Mouse (Mus musculus) kidney, postnatal 0 days (tissue): ENCODE results near the gene B3gnt8. TPM values are rescaled to one million over a fixed set of nuclear protein-coding genes. Genes with fewer than 3 reads are reported as not detected.

Experiments
- ATAC-seq: fragments of 200-750 bp; cut with Nextera tagmentation; replicated peaks from 2 replicates; pipeline ENCODE4 v1.8.0; 2017; ENCODE audit warnings: low read depth, moderate number of reproducible peaks, moderate TSS enrichment, moderate library complexity; ENCODE audit not compliant: low FRiP score
- DNase-seq: peaks from one replicate; pipeline ENCODE4 v3.0.0-alpha.2; 2016; ENCODE audit warnings: low spot score
- H3K27ac ChIP-seq: fragments of 300-500 bp; sonication (generic); 2 replicates; pipeline ENCODE4 v1.5.1; 2014; ENCODE audit warnings: mild to moderate bottlenecking
- H3K27me3 ChIP-seq: fragments of 300-500 bp; sonication (generic); 2 replicates; pipeline ENCODE4 v1.6.1; 2014; ENCODE audit warnings: low read length, mixed read lengths; ENCODE audit not compliant: insufficient read depth
- H3K36me3 ChIP-seq: fragments of 300-500 bp; sonication (generic); 2 replicates; pipeline ENCODE4 v1.6.1; 2014; ENCODE audit warnings: low read length, mixed read lengths; ENCODE audit not compliant: insufficient read depth
- H3K4me1 ChIP-seq: fragments of 300-500 bp; sonication (generic); replicated peaks from 2 replicates; pipeline ENCODE4 v1.6.1; 2014; ENCODE audit warnings: antibody characterized with exemption, low read length, mixed read lengths; ENCODE audit not compliant: insufficient read depth
- H3K4me2 ChIP-seq: fragments of 300-500 bp; sonication (generic); 2 replicates; pipeline ENCODE4 v1.6.1; 2014; ENCODE audit warnings: mild to moderate bottlenecking, low read length, moderate library complexity, mixed read lengths
- H3K4me3 ChIP-seq: fragments of 300-500 bp; sonication (generic); replicated peaks from 2 replicates; pipeline ENCODE4 v1.5.1; 2014; ENCODE audit warnings: low read depth, low read length
- H3K9ac ChIP-seq: fragments of 300-500 bp; sonication (generic); 2 replicates; pipeline ENCODE4 v1.6.1; 2014; ENCODE audit warnings: low read depth, low read length
- H3K9me3 ChIP-seq: fragments of 300-500 bp; sonication (generic); replicated peaks from 2 replicates; pipeline ENCODE4 v1.6.1; 2016; ENCODE audit warnings: low read length, inconsistent platforms, mixed read lengths
- CTCF ChIP-seq: IDR thresholded peaks from 2 replicates; pipeline ENCODE4 v1.5.1; 2016; ENCODE audit warnings: antibody characterized with exemption, low read depth, mild to moderate bottlenecking, moderate library complexity
- WGBS: fragments of 180-500 bp; shearing (Covaris S2); extraction: QIAGEN DNeasy Blood & Tissue Kit; methylation state at CpG from one replicate; pipeline ENCODE4 v1.1.7; 2014; 5-methylcytosine and 5-hydroxymethylcytosine counted together
- polyA plus RNA-seq: library from polyadenylated mRNA; unstranded; fragments of >200 nt; fragmentation: Nextera tagmentation; extraction: Ambion mirVana; gene quantifications from 2 replicates; pipeline ENCODE4 v1.2.1, GENCODE M21; 2015

Gene B3gnt8
- polyA plus RNA-seq, 1 experiment from 2014 or later: 9.3 TPM

DNA sequence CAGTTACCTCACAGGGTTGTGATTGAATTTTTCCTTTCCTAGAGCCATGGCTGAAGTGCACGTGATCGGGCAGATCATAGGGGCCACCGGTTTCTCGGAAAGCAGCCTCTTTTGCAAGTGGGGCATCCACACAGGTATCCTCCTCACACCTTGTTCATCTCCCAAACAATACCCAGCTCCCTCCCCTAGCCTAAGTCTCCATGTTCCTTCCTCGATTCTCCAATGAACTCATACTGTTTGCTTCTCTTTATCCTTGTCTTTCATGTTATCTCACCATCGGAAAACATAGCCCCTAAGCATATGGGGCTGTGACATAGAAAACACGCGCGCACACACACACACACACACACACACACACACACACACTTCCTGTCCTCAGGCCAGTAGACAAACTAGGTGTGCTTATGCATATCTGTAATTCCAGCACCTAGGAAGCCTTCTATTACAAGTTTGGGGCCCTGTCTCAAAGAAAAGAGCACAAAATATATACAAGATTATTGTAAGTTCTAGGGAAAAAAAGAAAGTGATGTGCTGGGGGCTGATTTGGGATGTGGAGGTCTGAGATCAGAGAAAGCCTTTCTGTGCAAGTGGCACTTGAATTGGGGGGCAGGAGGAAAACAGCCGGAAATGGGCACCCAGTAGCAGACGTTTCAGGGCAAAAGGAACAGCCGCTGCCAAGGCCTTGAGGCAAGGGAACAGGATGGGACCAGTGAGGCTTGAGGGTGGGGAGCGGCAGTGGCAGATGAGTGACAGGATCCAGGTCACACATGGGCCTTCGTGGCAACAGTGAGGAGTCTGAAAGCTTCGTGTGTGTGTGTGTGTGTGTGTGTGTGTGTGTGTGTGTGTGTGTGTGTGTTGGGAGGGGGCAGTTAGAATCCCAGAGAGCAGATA lies 55.1 kb downstream of the B3gnt8 start:
- WGBS: 58% methylated on average over 15 of the region's 15 CpGs
- Histone ChIP-seq H3K27me3 (no peaks in the 10 kb centered on the region), H3K9ac (no peak overlapping the region), H3K4me1 (0 out of 2 replicates have a peak, but pooled peaks cover 10% of the 10 kb centered on the region), H3K9me3 (no peaks in the 10 kb centered on the region), H3K4me2 (peak overlapping the region; percentile 50), H3K27ac (no peak overlapping the region), H3K4me3 (peak overlapping the region; percentile 61; the same call in 1 of the 2 replicates), H3K36me3 (no peaks in the 10 kb centered on the region)
- TF ChIP-seq CTCF: no peak
- DNase-seq: no peak
- ATAC-seq: no peak

DNA sequence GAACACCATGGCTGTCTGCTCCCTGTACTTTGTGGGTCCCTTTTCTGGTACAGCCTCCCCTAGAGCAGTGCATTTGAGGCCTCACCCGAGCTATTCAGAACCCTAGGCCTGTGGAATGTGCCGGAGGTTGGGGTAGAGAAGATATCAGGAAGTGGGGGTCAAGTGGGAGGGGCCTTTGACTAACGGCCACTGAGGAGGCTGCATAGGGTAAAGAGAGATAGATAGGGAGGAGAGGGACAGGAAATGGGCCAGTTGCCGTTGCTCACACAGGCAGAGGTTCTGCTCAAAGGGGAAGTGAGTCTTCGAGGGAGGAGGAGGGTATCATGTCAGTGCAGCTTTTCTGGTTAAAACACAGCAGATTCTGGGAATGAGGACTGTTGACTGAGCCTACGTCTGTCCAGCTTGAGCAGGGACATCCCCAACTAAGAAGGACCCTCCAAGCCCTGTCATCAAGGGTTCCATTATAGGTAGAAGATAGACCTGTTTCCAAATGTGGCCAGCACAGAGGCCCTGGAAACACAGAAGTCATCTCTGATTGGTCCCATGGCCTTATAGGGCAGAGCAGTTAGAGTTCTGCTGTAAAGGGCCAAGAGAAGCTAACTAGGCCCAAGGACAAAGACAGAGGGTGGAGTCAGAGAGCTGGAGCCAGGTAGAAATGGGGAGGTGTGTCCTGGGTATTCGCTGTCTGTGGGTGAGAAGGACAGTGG lies 57.2 kb downstream of the B3gnt8 start:
- DNase-seq (peak; percentile 52), ATAC-seq (no peak)
- Histone ChIP-seq H3K9me3 (no peaks in the 10 kb centered on the region), H3K4me2 (no peak overlapping the region), H3K27me3 (no peaks in the 10 kb centered on the region), H3K9ac (no peak overlapping the region), H3K36me3 (no peaks in the 10 kb centered on the region), H3K4me1 (peaks cover 22% of the 10 kb centered on the region; the same call in 1 of the 2 replicates), H3K4me3 (no peak overlapping the region), H3K27ac (peak overlapping the region; percentile 28; the same call in 1 of the 2 replicates)
- WGBS: 54% methylated on average over 7 of the region's 7 CpGs
- TF ChIP-seq CTCF: no peak

DNA sequence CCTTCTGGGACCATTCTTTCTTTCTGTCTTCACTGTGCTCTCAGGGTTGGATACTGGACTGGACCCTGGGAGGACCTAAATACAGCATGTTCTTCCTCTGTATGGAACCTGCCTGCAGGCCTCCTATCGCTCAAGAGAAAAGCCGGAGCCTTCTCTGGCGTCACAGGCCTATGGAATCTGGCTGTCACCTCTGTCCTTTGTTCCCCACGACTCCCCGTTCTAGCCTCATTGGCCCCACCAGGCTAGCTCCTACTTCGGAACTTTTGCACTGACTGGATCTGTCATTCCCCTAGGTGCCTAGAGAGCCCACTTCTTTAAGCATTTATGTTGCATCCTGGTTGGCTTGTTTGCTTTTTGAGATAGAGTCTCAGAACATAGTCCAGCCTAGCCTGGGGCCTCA lies 58.2 kb downstream of the B3gnt8 start:
- H3K36me3 ChIP-seq: no peaks in the 10 kb centered on the region
- no peak overlapping the region for H3K9ac ChIP-seq
- no peak for DNase-seq
- H3K27me3 ChIP-seq: no peaks in the 10 kb centered on the region
- TF ChIP-seq CTCF: no peak
- no peak for ATAC-seq
- H3K27ac ChIP-seq: no peak overlapping the region
- peaks cover 28% of the 10 kb centered on the region; the same call in 1 of the 2 replicates for H3K4me1 ChIP-seq
- H3K9me3 ChIP-seq: no peaks in the 10 kb centered on the region
- 86% methylated on average over 6 of the region's 6 CpGs for WGBS
- H3K4me3 ChIP-seq: no peak overlapping the region
- H3K4me2 ChIP-seq: no peak overlapping the region

Other genes starting within 250 kb of the B3gnt8 start
- gene Lipe, start 227.9 kb upstream of the B3gnt8 start, polyA plus RNA-seq: 6.4 and 6.5 TPM in 2 replicates
- 0.43 and 0.47 TPM in 2 replicates for gene Cxcl17, start 213.8 kb upstream of the B3gnt8 start, polyA plus RNA-seq
- 4.7 and 6.3 TPM in 2 replicates for gene Ceacam1, start 149.1 kb upstream of the B3gnt8 start, polyA plus RNA-seq
- 0.07 TPM in 1 of 2 replicates, not detected in the other for gene Ceacam2, start 86.8 kb upstream of the B3gnt8 start, polyA plus RNA-seq
- gene Erich4, start 10.8 kb upstream of the B3gnt8 start, polyA plus RNA-seq: 10.1 and 11.2 TPM in 2 replicates
- gene Dmac2, start 7.2 kb upstream of the B3gnt8 start, polyA plus RNA-seq: 68.6 and 68.9 TPM in 2 replicates
- 90.1 and 96.3 TPM in 2 replicates for gene Bckdha, start 32.3 kb downstream of the B3gnt8 start, polyA plus RNA-seq
- 76.8 and 78.6 TPM in 2 replicates for gene Exosc5, start 32.5 kb downstream of the B3gnt8 start, polyA plus RNA-seq
- 1.0 and 1.1 TPM in 2 replicates for gene Tmem91, start 48.5 kb downstream of the B3gnt8 start, polyA plus RNA-seq
- 31.4 and 32.3 TPM in 2 replicates for gene B9d2, start 54.1 kb downstream of the B3gnt8 start, polyA plus RNA-seq
- 3.2 and 3.6 TPM in 2 replicates for gene Tgfb1, start 60.3 kb downstream of the B3gnt8 start, polyA plus RNA-seq
- gene Ccdc97, start 92.4 kb downstream of the B3gnt8 start, polyA plus RNA-seq: 18.8 and 19.4 TPM in 2 replicates
- gene Hnrnpul1, start 128.1 kb downstream of the B3gnt8 start, polyA plus RNA-seq: 50.0 and 56.0 TPM in 2 replicates
- 95.7 and 110 TPM in 2 replicates for gene Axl, start 162.1 kb downstream of the B3gnt8 start, polyA plus RNA-seq
- gene Cyp2s1, start 190.3 kb downstream of the B3gnt8 start, polyA plus RNA-seq: 25.4 and 26.7 TPM in 2 replicates